Mouse (Mus musculus): ENCODE data around the gene Rrp36.

Gene Rrp36

DNA sequence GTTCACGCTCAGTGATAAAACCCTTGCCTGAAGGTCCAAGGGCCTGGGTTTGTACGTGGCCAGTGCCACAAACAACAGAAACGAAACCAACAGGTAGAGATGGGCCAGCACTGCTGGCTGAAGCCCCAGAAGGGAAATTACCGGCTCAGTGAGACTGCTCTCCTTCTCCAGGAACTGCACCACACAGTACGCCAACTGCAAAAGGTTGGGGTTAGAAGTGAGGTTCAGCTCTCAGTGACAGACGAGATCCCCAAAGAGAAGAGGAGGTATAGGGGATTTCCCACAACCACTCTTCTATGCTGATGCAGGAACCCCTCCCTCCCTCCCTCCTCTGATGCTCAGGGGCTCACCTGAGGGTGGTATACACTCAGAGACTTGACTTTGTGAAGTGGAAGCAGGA lies 11.8 kb upstream of the Rrp36 start:
- no peak for DNase-seq (ENCODE audit: low spot score in 2 of 2)

DNA sequence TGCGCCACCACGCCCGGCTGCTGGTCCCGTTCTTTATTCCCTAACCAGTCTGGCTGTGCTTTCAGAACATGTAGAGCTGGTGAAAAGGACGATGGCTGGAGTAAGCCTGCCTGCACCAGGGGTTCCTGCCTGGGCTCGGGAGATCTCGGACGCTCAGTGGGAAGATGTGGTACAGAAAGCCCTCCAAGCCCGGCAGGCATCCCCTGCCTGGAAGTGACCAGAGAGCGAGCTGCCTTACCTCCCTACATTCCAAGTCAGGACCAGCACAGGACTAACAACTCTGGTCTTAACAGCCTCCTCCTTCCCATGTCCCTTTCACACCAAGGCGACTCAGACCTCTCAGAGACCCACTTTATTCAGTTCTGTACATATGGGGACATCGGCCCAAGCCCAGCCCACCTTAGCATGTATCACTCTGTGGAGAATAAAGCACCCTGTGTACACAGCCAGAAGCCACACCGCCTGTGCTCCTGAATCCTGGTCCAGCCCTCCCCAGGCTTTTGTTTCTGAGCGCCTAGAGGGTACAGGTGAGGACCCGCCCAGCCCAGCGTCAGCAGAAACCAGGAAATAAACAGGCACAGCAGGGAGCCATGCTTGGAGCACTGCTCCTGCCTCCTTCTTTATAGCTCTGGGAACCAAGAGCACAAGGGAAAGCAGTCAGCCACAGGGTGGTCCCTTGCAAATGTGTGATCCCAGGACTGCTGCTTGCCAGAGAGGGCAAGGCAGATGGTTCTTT lies 8.7 kb upstream of the Rrp36 start:
- no peak for DNase-seq (ENCODE audit: low spot score in 2 of 2)

GRCm38 (mm10) chr17:46681466-46682118 lies 7.4 kb upstream of the Rrp36 start:
- no peak for DNase-seq (ENCODE audit: low spot score in 2 of 2)

GRCm38 (mm10) chr17:46680760-46681373 lies 6.7 kb upstream of the Rrp36 start, which contains the start of gene Klhdc3:
TSS of gene Klhdc3 (minus strand) at chr17:46680914.
- peak; percentile 95 to 96 for DNase-seq (ENCODE audit: low spot score in 2 of 2)

GRCm38 (mm10) chr17:46679843-46680759 lies 5.9 kb upstream of the Rrp36 start:
- peak in 1 of 2 experiments; percentile 49 for DNase-seq (ENCODE audit: low spot score in 2 of 2)

GRCm38 (mm10) chr17:46678911-46679310 lies 4.8 kb upstream of the Rrp36 start:
- no peak for DNase-seq (ENCODE audit: low spot score in 2 of 2)

GRCm38 (mm10) chr17:46678416-46678815 lies 4.3 kb upstream of the Rrp36 start, which contains the start of gene Mea1:
TSS of gene Mea1 (plus strand) at chr17:46678793.
- DNase-seq (ENCODE audit: low spot score in 2 of 2) = no peak

- no peak for DNase-seq (ENCODE audit: low spot score in 2 of 2)
Measured at GRCm38 (mm10) chr17:46674530-46675283, 555 bp upstream of the Rrp36 start.

- no peak for DNase-seq (ENCODE audit: low spot score in 2 of 2)
Measured at GRCm38 (mm10) chr17:46669911-46670310, 4.2 kb downstream of the Rrp36 start.

DNA sequence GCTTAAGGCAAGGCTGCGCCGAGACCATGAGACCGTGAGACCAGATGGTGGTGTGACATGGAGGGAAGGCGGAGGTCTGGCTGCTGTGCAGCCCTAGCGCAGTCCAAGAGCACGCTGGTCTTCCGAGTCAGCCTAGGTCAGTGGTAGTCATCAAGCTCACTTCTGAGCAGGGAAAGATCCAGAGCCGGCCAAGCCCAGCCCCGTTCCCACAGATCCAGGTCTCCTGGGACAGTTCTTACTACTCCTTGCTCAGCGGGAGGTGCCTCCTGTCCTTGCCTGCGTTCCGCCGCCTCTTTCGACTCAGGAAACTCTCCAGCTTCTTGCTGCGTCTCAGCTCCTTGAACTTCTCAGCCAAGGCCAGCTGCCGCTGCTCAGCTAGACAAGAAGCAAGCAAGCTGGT lies 6.4 kb downstream of the Rrp36 start:
- DNase-seq (ENCODE audit: low spot score in 2 of 2) = no peak

- no peak for DNase-seq (ENCODE audit: low spot score in 2 of 2)
Measured at GRCm38 (mm10) chr17:46662730-46663129, 11.4 kb downstream of the Rrp36 start.

GRCm38 (mm10) chr17:46661981-46662380 lies 12.2 kb downstream of the Rrp36 start:
- no peak for DNase-seq (ENCODE audit: low spot score in 2 of 2)

DNA sequence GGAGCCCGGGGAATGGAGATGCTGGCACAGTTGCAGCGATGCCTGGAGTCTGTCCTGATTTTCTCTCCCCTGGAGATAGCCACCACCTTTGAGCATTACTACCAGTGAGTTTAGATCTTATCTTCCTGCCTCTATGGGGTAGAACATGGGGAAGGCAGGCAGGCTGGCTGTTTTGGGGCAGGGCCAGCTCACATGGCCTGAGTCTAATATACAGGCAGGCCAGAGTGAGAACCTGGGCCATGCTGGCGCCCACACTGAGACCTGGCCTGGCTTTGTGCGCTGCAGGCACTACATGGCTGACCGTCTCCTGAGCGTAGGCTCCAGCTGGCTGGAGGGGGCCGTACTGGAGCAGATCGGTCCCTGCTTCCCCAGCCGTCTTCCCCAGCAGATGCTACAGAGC lies 12.8 kb downstream of the Rrp36 start:
- DNase-seq (ENCODE audit: low spot score in 2 of 2) = no peak

DNA sequence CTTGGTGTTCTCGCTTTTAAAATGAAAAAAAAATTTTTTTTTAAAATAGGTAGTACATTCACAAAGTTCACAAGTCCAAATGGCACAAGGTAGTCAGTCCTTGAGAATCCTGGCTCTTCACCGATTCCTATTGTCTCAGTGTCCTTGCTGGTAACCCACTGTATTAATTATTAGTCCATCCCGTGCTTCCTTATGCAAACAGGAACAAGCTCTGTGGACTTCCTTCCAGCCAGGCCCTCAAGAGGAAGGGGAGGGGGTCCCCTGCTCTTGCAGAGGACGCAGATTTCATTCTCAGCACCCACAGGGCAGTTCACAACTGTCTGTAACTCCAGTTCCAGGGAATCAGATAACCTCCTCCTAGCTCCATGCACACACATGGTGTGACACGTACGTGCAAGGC lies 18.1 kb downstream of the Rrp36 start:
- no peak for DNase-seq (ENCODE audit: low spot score in 2 of 2)

GRCm38 (mm10) chr17:46651755-46652547 lies 22.2 kb downstream of the Rrp36 start:
- DNase-seq (ENCODE audit: low spot score in 2 of 2) = no peak

DNA sequence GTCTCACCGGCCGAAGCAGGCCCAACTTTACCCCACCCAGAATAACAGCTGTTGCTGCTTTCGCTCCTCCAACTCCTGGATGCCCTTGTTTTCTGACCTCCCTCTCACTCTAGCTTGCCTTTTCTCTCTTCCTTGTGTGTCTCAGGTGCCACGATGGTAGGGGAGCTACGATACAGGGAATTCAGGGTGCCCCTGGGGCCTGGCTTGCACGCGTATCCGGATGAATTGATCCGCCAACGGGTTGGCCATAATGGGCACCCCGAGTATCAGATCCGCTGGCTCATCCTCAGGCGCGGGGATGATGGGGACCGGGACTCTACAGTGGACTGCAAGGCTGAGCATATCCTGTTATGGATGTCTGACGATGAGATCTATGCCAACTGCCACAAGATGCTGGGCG lies 22.9 kb downstream of the Rrp36 start:
- DNase-seq (ENCODE audit: low spot score in 2 of 2) = no peak

DNA sequence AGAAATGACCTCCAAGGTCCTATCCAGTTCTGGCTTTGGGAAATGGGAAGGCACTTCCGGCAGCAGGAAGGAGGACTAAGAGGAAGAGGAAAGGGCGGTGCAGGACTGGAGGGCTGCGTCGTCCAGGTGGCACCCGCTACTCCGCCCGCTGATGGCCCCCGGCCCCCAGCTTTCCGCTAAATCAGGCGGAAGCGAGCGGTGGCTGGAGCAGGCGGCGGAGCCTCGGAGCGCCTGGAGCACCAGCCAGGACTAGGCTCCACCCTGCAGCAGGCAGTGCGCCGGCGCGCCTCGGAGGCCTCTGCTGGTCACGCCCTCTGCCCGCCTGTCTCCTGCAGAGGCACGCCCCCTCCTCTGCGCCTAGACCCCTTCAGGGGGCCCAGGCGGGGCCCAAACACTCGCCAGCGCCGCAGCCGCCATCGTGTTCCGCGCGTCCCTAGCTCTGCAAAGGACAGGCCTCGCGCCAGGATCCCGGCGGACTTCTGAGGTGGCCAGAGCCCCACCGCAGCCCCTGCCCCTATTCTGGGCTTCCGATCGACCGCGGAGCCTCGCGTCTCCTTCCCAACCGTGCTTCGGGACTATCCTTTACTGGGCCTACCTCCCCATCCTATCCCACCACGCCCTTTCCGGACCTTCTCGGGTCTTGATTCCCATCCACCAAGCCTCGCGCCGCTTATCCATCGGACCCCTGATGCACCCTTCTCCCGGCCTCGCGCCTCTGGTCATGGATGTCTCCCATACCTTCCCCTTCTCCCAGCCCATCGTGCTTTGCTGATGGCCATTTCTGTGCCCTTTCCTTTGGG lies 23.7 kb downstream of the Rrp36 start, which contains the start of gene Cul7:
Gene Cul7, plus strand, starts transcription at position 106 of the 800 bp plus-strand sequence.
- DNase-seq (ENCODE audit: low spot score in 2 of 2) = peak; percentile 92

GRCm38 (mm10) chr17:46649811-46650210 lies 24.3 kb downstream of the Rrp36 start:
- DNase-seq (ENCODE audit: low spot score in 2 of 2) = no peak

DNA sequence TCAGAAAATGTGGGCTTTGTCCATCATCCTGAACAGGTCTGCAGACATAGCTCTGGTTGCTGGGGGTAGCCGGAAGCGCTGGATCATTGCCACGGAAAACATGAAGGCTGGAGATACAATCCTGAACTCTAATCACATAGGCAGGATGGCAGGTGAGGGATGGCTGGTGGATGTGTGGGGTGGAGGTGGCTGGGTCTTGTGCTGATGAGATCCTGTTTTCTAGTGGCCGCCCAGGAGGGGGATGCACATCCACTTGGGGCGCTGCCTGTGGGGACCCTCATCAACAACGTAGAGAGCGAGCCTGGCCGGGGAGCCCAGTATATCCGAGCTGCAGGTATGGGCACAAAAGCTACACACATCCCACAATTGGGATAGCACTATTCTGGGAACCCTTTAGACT lies 25.7 kb downstream of the Rrp36 start:
- no peak for DNase-seq (ENCODE audit: low spot score in 2 of 2)
